Mouse (Mus musculus) neural tube, embryonic 13.5 days (tissue): Measurements from ENCODE around the gene Gspt1. TPM values are rescaled to one million over a fixed set of nuclear protein-coding genes. Genes with fewer than 3 reads are reported as not detected.

ENCODE experiments used
- microRNA counts: library from miRNA; unstranded; fragments of <30 nt; microRNA quantifications from one replicate; lab custom pipeline; 2016
- microRNA-seq: library from miRNA; unstranded; fragments of <30 nt; microRNA quantifications from one replicate; pipeline ENCODE4, GENCODE M21; 2016
- polyA plus RNA-seq: library from polyadenylated mRNA; unstranded; fragments of >200 nt; fragmentation: Nextera tagmentation; extraction: Ambion mirVana; gene quantifications from 2 replicates; pipeline ENCODE4 v1.2.1, GENCODE M21; 2015

Gspt1 gene
- polyA plus RNA-seq, 1 experiment from 2014 or later = 52.4 TPM

MicroRNA genes within 50 kb of the gene (microRNA counts, 519-probe panel; counts per million panel counts)
- not detected for microRNA mmu-miR-1945 (lab: Ali Mortazavi, UCI)

Small RNA genes lying within 50 kb of the gene (microRNA-seq; reads per million reads assigned to microRNA genes)
- 3.1 reads per million, percentile 14 among the genes with 10 or more reads in this experiment for gene Mir1945

Other genes starting within 250 kb of the Gspt1 start
- gene Snn, start 193.4 kb downstream of the Gspt1 start, polyA plus RNA-seq = 123 and 124 TPM in 2 replicates
- 41.2 and 41.5 TPM in 2 replicates for gene Litaf, start 188.2 kb downstream of the Gspt1 start, polyA plus RNA-seq
- gene Txndc11, start 119.7 kb downstream of the Gspt1 start, polyA plus RNA-seq = 28.7 and 29.6 TPM in 2 replicates
- 74.6 and 83.8 TPM in 2 replicates for gene Zc3h7a, start 77.9 kb downstream of the Gspt1 start, polyA plus RNA-seq
- gene Rsl1d1, start 51.0 kb downstream of the Gspt1 start, polyA plus RNA-seq = 144 and 164 TPM in 2 replicates
- 0.33 TPM in 1 of 2 replicates, not detected in the other for gene Tnfrsf17, start 59.5 kb upstream of the Gspt1 start, polyA plus RNA-seq
- gene Snx29, start 68.6 kb upstream of the Gspt1 start, polyA plus RNA-seq = 17.2 and 20.0 TPM in 2 replicates